Mouse (Mus musculus) c-Kit-positive CD71-positive TER-119-negative erythroid progenitor cells, embryonic 14.5 days (primary cell): Measurements from ENCODE around the gene Krit1.
"Not testable (repeated sequence)": the region's sequence is repeated elsewhere in the genome, so short reads cannot be mapped to it uniquely, and the experiment has no call there.

Experiments
- DNase-seq: peaks from one replicate; pipeline ENCODE4 v3.0.0-alpha.2; 2013; ENCODE audit warnings: low read depth

The Krit1 gene

DNA sequence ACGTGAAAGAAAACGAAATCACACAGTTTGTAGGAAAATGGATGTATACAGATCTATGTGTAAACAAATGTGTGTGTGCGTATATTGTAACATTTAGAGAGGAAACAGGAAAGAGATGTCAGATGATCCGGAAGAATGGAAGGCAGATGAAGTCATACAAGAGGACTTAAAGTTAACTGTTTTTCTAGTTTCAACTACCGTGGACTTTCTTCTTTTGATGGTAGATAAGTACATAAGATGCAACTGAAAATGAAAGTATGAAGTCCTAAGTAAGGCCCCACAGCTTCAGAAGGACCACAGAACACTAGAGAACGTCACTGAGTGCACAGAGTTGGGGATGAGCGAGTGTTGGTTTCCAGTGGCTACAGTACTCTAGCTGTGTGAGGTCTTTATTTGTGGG, 83.9 kb downstream of the Krit1 start:
- DNase-seq = not testable (repeated sequence)

DNA sequence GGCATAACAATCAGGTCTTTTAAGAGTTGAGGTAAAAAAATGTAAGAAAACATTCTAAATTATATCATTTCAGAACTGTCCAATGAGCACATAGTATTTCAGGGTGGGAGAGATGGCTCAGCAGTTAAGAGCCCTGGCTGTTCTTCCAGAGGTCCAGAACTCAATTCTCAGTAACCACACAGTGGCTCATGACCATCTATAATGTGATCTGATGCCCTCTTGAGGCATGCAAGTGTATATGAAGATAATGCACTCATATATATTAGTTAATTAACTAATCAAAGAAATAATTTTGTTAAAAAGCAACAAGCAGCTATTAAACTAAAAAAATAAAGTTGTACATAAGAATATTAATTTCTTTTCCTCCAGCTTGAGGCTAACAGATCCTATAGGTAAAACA, 86.2 kb downstream of the Krit1 start:
- DNase-seq = no peak

DNA sequence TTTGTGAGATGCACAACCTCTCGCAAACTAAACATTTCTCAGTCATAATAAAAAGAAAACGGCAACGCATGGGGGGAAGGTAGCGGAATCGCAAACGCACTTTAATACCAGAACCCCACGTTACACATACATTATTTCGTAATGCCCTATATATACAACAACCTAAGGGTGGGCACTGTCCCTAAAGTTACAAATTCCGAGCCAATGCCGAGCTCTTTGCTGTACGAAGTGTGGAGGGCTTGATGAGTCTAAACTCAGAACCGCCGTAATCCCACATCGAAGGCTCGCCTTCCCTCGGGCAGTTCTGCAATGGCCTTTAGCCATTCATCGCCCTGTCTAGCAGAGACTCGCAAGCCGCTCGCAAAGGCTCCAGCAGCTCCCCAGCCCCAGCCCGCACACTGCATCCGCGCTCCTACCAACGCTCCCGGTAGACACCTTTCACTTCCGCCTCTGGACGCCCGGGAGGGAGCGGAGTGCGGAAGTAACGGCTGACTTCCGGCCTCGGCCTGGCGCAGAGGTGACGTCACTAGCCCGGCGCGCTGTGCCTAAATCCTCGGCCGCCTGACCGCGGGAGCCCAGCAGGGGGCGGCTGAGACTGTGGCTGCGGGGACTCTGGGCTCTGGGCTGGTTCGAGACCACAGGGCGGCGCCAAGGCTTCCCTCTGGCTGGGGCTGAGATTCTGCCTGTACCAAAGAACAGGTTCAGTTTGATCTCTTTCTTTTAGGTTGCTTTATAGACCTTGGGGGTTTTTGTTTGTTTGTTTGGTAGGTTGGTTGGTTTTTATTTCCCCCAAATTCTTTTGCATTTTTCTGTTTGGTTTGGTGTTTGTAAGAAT, 90.7 kb downstream of the Krit1 start, which contains the start of gene Mterf1a:
Gene Mterf1a, minus strand, starts transcription at position 475 of the 835 bp plus-strand sequence.
- not testable (repeated sequence) for DNase-seq

DNA sequence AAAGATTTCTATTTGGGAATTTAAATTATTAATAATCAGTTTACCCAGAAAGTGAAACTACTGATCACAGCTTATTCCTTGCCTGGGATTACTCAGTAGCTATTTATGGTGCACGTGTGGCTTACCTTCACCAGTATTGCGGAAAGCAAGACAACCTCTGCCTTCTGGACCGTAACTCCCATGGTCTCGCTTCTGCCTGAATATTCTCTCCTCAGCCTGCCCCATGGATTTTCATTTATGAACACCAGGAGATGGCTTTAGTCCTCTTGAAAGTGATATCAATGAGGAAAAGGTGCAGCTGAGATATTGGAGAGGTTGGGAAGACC, 91.3 kb downstream of the Krit1 start:
- not testable (repeated sequence) for DNase-seq
